Mouse (Mus musculus) common myeloid progenitor, adult 5-6 weeks (primary cell): ENCODE results near the gene Nkrf. TPM values are rescaled to one million over a fixed set of nuclear protein-coding genes. Genes with fewer than 3 reads are reported as not detected.

ENCODE experiments used
- ATAC-seq: replicated peaks from 2 replicates; pipeline ENCODE4 v1.8.0; 2016; ENCODE audit warnings: low read depth, mild to moderate bottlenecking, moderate TSS enrichment, inconsistent platforms; ENCODE audit not compliant: poor library complexity, severe bottlenecking
- total RNA-seq: library from RNA; stranded (forward); fragments of 200-1000, 187-1606 nt; gene quantifications from 2 replicates; pipeline ENCODE4 v1.2.3, GENCODE M21; 2017

Gene Nkrf
- total RNA-seq, 1 experiment from 2014 or later, result 20.6 TPM

GRCm38 (mm10) chrX:36863766-36864608 is 38.7 kb downstream of the Nkrf start:
- ATAC-seq, result peak; percentile 100

- ATAC-seq, result no peak
Measured at GRCm38 (mm10) chrX:36852631-36853030, 50.1 kb downstream of the Nkrf start.

GRCm38 (mm10) chrX:36847152-36847551 is 55.5 kb downstream of the Nkrf start:
- no peak for ATAC-seq

- peak; percentile 67; the same call in 1 of the 2 replicates for ATAC-seq
Measured at GRCm38 (mm10) chrX:36843346-36843990, 59.2 kb downstream of the Nkrf start.

- ATAC-seq, result peak; percentile 61
Measured at GRCm38 (mm10) chrX:36841698-36842097, 61.0 kb downstream of the Nkrf start.

- peak; percentile 17; the same call in 1 of the 2 replicates for ATAC-seq
Measured at GRCm38 (mm10) chrX:36839391-36839790, 63.3 kb downstream of the Nkrf start.

Other genes with a start within 250 kb of the Nkrf start
- gene Slc25a43, start 159.2 kb downstream of the Nkrf start, total RNA-seq, result 1.7 TPM in 1 of 2 replicates, not detected in the other
- 896 and 911 TPM in 2 replicates for gene Slc25a5, start 107.2 kb downstream of the Nkrf start, total RNA-seq
- gene Ube2a, start 29.0 kb downstream of the Nkrf start, total RNA-seq, result 13.8 and 19.4 TPM in 2 replicates
- 55.6 TPM in 2 replicates for gene C330007P06Rik, start 28.8 kb downstream of the Nkrf start, total RNA-seq
- gene Sept6, start 88.9 kb upstream of the Nkrf start, total RNA-seq, result 66.4 and 77.8 TPM in 2 replicates
- gene Sowahd, start 145.9 kb upstream of the Nkrf start, total RNA-seq, result not detected in 2 replicates
- gene Rpl39, start 182.5 kb upstream of the Nkrf start, total RNA-seq, result 5,370 and 6,793 TPM in 2 replicates
- gene Upf3b, start 207.4 kb upstream of the Nkrf start, total RNA-seq, result 59.5 and 65.3 TPM in 2 replicates
- gene Nkap, start 223.9 kb upstream of the Nkrf start, total RNA-seq, result 47.3 and 57.4 TPM in 2 replicates